Mouse (Mus musculus): ENCODE measurements around the gene Slc2a12.

- TF ChIP-seq CTCF (IDR thresholded peaks at IDR 0.05; ENCODE audit: low read depth): no peak
- TF ChIP-seq EP300 (IDR thresholded peaks at IDR 0.05; ENCODE audit: low read depth): no peak
These were observed 640 bp upstream of the Slc2a12 start for GRCm38 (mm10) chr10:22644171-22644570.

Data from heart, postnatal 0 days (tissue).